Mouse (Mus musculus): ENCODE data around the gene C1qtnf12. TPM values are rescaled to one million over a fixed set of nuclear protein-coding genes. Genes with fewer than 3 reads are reported as not detected.

C1qtnf12 gene
- total and polyA plus RNA-seq, 3 experiments: 1.8 to 2.9 TPM; not detected in 1

GRCm38 (mm10) chr4:155992906-155993547, 30.9 kb downstream of the C1qtnf12 start (continued):
- TF ChIP-seq RCOR1 (IDR thresholded peaks at IDR 0.05; ENCODE audit: low read depth, low read length) (peak; percentile 18; the same call in 1 of the 2 replicates), POLR2AphosphoS5 (IDR thresholded peaks at IDR 0.05; ENCODE audit: borderline replicate concordance, low read depth, low read length) (no peak), GABPA (IDR thresholded peaks at IDR 0.05; ENCODE audit: low read depth, low read length) (no peak), KAT2A (conservative IDR thresholded peaks at IDR 0.05; ENCODE audit: low read depth, low read length) (peak; percentile 85), TAL1 (IDR thresholded peaks at IDR 0.05; ENCODE audit: low read length) (no peak), MXI1 (IDR thresholded peaks at IDR 0.05; ENCODE audit: low read depth, low read length) (peak; percentile 83), UBTF (IDR thresholded peaks at IDR 0.05; ENCODE audit: borderline replicate concordance, insufficient read depth, low read depth, low read length) (0 out of 2 replicates have a peak, but pooled peaks have one; percentile 58)

- DNase-seq (ENCODE audit: low read depth, low spot score): no peak
- H3K4me1 ChIP-seq (ENCODE audit: control insufficient read depth in 1 of 2, insufficient read depth in 2 of 2, low read length in 2 of 2): peaks cover 4 to 33% of the 10 kb centered on the region in 2 experiments
- H3K36me3 ChIP-seq (ENCODE audit: control insufficient read depth in 1 of 2, insufficient read depth in 2 of 2, low read length in 2 of 2): peaks cover 11 to 35% of the 10 kb centered on the region in 2 experiments
- no peaks in the 10 kb centered on the region for H3K9me3 ChIP-seq (replicated peaks; ENCODE audit: insufficient read depth, low read length)
- H3K79me2 ChIP-seq (ENCODE audit: control insufficient read depth, insufficient read depth, low read length, poor library complexity): peaks cover 52% of the 10 kb centered on the region
- H3K9ac ChIP-seq (ENCODE audit: control insufficient read depth, low read depth, low read length, poor library complexity, severe bottlenecking): peak overlapping the region; percentile 99
- TF ChIP-seq CHD1 (IDR thresholded peaks at IDR 0.05; ENCODE audit: low read depth, low read length) (peak; percentile 95), MXI1 (IDR thresholded peaks at IDR 0.05; ENCODE audit: low read depth, low read length) (0 out of 2 replicates have a peak, but pooled peaks have one; percentile 33), TCF12 (IDR thresholded peaks at IDR 0.05; ENCODE audit: low read depth, low read length) (no peak)
- peak overlapping the region; percentile 81 to 98 for H3K4me3 ChIP-seq (ENCODE audit: control insufficient read depth in 1 of 2, insufficient read depth in 1 of 2, low read depth in 2 of 2, low read length in 2 of 2)
- H3K27ac ChIP-seq (ENCODE audit: control insufficient read depth, low read depth, low read length): peak overlapping the region; percentile 97
- H3K27me3 ChIP-seq (ENCODE audit: control insufficient read depth in 1 of 2, insufficient read depth in 2 of 2, low read length in 2 of 2): no peaks in the 10 kb centered on the region
Observed at GRCm38 (mm10) chr4:155993606-155994005, 31.5 kb downstream of the C1qtnf12 start.

GRCm38 (mm10) chr4:156004109-156004508, 42.0 kb downstream of the C1qtnf12 start:
- no peak for DNase-seq (ENCODE audit: low read depth, low spot score)
- Histone ChIP-seq H3K9me3 (replicated peaks; ENCODE audit: insufficient read depth, low read length) (no peaks in the 10 kb centered on the region), H3K36me3 (ENCODE audit: control insufficient read depth in 1 of 2, insufficient read depth in 2 of 2, low read length in 2 of 2) (peaks cover 0 to 35% of the 10 kb centered on the region in 2 experiments; a peak in 2 of 4 replicates), H3K4me3 (ENCODE audit: control insufficient read depth in 1 of 2, insufficient read depth in 1 of 2, low read depth in 2 of 2, low read length in 2 of 2) (no peak overlapping the region), H3K27me3 (ENCODE audit: control insufficient read depth in 1 of 2, insufficient read depth in 2 of 2, low read length in 2 of 2) (no peaks in the 10 kb centered on the region), H3K27ac (ENCODE audit: control insufficient read depth, low read depth, low read length) (no peak overlapping the region), H3K79me2 (ENCODE audit: control insufficient read depth, insufficient read depth, low read length, poor library complexity) (no peaks in the 10 kb centered on the region; the same call in 1 of the 2 replicates), H3K4me1 (ENCODE audit: control insufficient read depth in 1 of 2, insufficient read depth in 2 of 2, low read length in 2 of 2) (no peaks in the 10 kb centered on the region), H3K9ac (ENCODE audit: control insufficient read depth, low read depth, low read length, poor library complexity, severe bottlenecking) (no peak overlapping the region)
- TF ChIP-seq MXI1 (IDR thresholded peaks at IDR 0.05; ENCODE audit: low read depth, low read length) (no peak), HCFC1 (IDR thresholded peaks at IDR 0.05; ENCODE audit: low read depth, low read length) (no peak), POLR2AphosphoS5 (IDR thresholded peaks at IDR 0.05; ENCODE audit: borderline replicate concordance, low read depth, low read length) (no peak), BHLHE40 (IDR thresholded peaks at IDR 0.05; ENCODE audit: borderline replicate concordance, low read depth, low read length) (no peak), CTCF (IDR thresholded peaks at IDR 0.05 in 2 of 3, conservative IDR thresholded peaks at IDR 0.05 in 1 of 3; ENCODE audit: control insufficient read depth in 1 of 3, insufficient read depth in 1 of 3, low read depth in 2 of 3, low read length in 3 of 3, poor library complexity in 1 of 3, severe bottlenecking in 1 of 3) (no peak), POLR2A (IDR thresholded peaks at IDR 0.05; ENCODE audit: control insufficient read depth in 1 of 2, insufficient read depth in 1 of 2, low read depth in 1 of 2, low read length in 2 of 2, poor library complexity in 1 of 2) (no peak), TAL1 (IDR thresholded peaks at IDR 0.05; ENCODE audit: low read length) (no peak), EP300 (IDR thresholded peaks at IDR 0.05; ENCODE audit: low read depth in 1 of 2, low read length in 2 of 2) (no peak), USF1 (IDR thresholded peaks at IDR 0.05; ENCODE audit: low read depth, low read length) (no peak), TBP (IDR thresholded peaks at IDR 0.05; ENCODE audit: low read depth, low read length) (no peak), NRF1 (IDR thresholded peaks at IDR 0.05; ENCODE audit: insufficient read depth, low read depth, low read length, poor library complexity, severe bottlenecking) (no peak), MYB (IDR thresholded peaks at IDR 0.05; ENCODE audit: low read depth, low read length) (no peak)

Data from MEL (cell line).